Mouse (Mus musculus) urinary bladder, adult 18-20 months (tissue): ENCODE data around the gene Pbx3.

Experiments used
- DNase-seq, 2 experiments: peaks; one replicate each; pipeline ENCODE4 v3.0.0; 2022; ENCODE audit warnings: low spot score in 2 of 2, mixed read lengths in 2 of 2

Gene Pbx3

DNA sequence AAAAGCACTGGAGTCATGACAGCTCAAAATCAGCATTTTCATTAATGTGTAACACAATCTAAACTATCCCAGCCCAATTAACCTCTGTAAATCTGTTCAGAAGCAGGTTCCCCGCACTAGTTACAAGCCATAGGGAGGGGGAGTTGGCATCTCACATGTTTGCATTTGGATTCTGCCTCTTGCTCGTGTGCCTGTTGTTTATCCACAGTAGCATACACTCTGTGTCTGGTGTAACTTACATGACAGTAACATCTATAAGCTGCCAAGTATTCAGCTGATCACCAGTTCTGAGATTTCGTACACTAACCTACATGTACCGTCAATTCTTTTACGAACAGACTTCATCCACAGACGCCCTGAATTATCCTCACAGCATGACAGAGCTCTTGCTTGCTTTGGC lies 147.5 kb downstream of the Pbx3 start:
- no peak for DNase-seq

DNA sequence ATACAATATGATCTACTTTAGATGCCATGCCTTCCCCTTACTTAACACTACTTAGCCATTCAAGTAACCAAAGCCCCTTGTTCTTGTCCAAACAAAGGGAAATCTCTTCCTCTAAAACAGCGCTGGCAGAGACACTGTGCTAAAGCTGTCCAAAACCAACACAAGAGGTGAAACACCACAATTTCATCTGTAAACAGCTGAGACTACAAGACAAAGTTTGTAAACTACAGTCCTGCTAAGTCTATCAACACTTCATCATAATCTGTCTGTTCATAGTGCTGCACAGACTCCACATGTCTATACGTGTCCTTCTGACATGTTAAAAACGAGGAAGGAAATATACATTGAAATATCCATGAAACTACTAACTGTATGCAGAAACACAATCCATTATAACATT lies 151.5 kb downstream of the Pbx3 start:
- no peak for DNase-seq

DNA sequence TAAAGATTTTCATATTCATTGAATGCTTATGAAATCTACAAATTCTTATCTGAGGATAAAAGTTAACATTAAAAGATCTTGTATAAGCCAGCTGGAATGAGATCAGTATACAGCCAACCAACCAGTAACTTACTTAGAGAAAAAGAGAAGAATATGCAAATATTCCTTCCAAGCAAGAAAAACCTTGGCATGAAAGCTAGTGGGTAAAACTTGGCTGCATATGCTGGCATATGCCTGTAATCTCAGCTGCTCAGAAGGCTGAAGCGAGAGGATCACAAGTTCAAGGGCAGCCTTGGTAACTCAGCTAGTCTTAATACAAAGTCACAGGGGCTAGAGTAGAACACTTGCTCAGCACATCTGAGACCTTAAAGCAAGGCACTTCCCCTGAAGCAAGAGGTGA lies 153.8 kb downstream of the Pbx3 start:
- no peak for DNase-seq

DNA sequence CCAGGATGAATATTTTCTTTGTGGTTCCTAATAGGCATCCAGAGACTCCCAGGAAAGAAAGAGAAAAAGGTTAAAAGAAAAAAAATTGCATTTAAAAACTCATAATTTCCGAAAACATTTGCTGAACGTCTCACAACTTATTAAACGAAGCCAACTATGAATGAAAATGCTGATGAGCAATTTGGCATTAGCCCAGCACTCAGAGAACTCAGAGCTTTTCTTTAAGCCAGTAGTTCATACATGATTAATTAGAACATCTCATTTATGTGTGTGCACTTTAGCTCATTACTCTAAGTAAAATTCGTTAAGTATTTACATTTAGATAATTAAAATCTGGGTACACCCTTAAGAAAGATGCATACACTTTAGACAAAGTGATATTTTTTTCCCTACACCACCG lies 155.3 kb downstream of the Pbx3 start:
- no peak for DNase-seq

DNA sequence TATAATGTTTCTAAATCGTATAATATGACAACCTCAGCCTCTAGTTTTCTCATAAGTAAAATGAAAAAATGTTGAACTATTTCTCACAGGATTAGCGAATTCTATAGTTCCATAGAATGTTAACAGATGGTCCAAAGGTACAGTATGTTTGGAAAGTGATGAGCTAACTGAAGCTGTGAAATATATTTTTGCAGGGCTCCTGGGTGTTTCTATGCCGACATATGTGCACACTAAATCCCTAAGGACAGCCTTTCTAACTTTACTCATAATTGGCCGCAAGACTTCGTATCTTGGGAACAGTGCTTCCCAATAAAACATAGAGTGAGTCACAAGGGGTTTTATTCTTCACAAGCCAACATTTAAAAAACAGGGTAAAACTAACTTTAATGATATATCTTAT lies 157.4 kb downstream of the Pbx3 start:
- DNase-seq = no peak

DNA sequence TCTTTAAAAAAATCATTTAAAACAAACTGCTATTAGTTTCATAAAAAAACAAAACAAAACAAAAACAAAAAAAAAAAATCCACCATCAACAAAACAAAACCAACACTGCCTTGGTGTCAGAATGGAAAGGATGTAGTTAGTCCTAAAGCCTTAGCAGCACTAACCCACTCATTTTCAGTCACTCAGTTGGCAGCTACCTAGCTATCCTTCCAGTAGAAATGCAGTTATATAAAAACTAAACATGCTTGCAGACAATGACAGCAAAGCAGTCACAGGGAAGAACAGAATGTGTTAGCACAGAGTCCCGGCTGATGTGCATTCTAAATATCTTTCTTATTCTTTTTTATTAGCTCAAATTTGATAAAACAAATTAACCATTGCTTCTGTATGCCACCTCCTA lies 160.5 kb downstream of the Pbx3 start:
- DNase-seq = no peak

DNA sequence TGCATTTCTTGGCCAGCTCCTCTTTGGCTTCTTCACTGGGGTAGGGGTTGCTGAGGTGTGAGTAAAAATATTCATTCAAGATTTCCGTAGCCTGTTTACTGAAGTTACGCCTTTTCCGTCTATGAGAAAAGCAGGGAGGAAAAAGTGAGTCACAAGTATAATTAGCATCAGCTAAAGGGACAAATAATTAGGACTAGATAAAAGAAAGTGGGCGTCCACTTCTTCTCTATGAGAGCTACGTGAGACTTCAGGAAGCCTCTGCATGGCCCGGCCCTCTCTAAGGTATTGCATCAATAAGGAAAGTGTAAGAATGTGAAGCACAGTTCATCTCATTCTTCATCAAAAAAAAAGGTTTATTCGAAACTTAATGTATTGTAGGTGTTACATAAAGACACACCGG lies 168.1 kb downstream of the Pbx3 start:
- DNase-seq = no peak

DNA sequence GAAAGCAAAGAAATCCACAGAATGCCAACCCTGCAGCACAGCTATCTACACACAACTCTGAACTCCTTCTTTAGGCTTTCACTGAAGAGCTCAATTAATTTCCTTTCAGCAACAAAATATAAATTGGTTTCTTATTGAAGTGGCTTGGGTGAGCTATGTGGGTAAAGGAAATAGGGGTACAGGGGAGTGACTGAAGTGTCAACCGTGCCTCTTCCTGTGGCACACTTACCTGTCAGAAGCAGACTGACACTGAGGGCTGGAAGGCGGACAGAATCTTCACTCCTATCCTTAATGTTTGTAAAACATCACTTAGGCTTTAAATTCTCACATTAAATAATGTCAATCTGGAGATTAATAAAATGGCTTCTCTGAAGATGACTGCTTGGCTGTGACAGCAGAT lies 168.6 kb downstream of the Pbx3 start:
- no peak for DNase-seq

DNA sequence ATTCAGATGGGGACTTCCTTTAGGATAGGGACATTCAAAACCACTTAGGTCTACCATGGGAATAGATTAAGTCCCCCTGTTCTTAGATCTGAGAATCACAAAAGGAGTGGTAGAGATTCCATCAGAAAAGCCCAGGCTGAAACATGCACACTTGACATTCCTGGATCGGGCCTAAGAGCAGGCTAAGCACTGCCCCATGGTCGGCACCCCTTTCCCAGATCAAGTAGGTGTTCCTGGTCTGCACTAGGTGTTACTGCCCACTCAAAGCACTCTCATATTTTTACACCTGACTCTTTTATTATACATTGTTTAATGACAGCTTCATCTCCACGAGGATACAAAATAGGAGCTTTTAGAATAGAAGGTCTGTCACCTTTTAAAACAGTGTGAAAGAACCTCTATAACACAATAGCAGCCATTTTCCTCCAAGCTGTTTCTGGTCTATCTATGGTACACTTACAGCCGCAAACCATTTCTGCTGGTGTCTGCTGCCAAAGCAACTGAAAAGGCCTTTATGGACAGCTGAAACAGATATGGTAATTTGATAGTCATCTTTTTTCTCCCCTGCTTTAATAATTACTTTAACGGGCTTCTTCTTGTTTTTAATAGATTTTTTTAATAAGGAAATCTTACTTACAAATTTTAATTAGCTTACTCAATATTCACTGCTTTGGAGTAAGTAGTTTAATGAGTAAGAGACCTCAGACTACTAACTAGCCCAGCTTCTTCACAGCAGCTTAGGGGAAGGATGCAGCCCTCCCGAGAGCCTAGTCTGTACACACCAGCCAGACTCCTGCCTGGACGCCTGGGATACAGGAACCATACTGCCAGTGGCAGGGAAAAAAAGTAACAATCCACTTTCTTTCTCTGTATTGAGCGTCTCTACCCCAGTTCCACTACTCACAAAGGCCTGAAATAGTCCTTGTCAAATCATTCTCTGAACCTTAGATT lies 178.8 kb downstream of the Pbx3 start:
- no peak for DNase-seq

DNA sequence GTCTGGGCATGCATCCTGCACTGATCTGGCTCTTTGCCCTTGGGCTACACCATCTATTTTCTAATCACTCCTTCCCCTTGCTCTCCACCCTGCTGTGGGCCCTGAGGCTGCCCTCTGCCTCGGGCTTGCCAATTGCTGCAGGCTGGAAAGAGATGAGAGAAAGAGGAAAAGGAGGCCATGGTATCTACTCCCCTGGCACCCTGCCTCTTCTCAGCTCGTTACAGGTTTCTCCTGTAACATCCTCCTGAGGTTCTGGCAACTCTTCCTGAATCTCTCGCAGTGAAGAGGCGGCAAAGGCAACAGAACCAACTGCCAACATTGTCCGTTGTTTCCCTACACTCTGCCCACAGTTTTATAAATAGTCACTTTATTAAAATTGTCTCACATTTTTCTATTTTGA lies 179.7 kb downstream of the Pbx3 start:
- DNase-seq = no peak

DNA sequence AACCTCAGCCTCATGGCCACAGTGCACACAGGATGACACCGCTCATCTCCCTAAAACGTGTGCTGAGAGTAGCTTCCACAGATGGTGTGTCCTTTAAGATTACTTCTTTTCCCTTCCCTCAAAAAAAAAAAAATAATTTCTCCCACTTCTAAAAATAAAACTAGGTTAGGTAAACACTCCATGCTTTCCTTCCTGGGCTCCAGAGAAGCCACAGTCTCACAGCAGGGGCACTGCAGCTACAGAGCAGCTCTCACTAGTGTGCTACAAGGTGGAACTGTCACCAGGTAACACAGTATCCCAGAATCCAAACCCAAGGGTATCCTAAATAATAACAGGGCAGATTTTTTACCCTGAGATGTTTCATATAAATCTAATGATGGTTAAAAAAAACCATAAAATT lies 185.6 kb downstream of the Pbx3 start:
- DNase-seq = no peak

DNA sequence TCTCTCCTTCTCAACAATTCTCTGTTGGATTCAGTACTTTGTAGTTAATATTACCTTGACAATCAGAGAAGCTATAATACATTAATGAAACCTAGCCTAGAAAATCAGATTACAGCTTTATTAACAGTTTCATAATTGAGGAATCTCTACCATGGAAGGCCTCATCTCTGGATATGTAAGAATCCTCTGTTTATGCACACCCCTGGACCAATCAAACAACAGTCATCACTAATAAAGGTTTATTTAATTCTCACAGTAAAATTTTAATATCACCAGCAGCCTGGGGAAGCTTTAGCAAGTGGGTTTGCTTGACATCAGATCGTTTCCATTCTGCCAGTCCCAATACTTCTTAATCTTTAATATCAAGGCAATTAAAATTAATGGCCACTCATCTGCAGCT lies 191.3 kb downstream of the Pbx3 start:
- DNase-seq = no peak

DNA sequence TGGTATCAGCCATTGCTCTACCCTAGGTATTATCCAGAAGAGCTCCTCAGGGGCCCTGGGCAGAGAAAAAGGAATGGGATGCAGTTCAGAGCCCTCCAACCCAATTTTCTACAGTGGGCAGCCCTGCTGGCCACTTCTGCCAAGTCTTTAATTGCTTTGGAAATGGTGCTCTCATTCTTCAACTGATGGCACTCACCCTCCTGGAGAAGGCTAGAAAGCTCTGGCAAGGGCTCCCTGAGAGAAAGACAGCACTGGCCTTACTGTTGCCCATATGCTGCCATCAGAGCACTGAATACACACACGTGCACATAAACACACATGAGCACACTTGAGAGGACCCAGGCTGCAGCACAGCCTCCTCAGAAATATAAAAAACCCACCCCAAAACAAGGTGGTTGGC lies 193.6 kb downstream of the Pbx3 start:
- no peak for DNase-seq

DNA sequence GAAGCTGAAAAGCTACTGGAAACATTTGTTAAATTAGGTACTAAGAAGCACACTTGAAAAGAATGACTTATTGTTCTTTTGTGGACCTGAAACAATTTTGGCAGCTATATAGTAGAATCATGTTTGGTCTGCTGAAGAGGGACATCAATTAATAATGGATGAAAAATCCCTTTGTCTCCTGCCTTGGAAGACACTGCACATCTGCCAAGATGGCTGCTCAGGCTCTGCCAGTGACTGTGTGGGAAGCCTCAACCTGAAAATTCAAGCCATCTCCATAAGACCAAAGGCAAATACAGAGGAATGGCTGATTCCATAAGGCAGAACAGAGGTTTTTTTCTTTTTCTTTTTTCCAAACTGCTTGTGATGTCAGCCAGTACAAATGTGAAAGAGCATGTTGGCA lies 194.3 kb downstream of the Pbx3 start:
- DNase-seq = no peak

DNA sequence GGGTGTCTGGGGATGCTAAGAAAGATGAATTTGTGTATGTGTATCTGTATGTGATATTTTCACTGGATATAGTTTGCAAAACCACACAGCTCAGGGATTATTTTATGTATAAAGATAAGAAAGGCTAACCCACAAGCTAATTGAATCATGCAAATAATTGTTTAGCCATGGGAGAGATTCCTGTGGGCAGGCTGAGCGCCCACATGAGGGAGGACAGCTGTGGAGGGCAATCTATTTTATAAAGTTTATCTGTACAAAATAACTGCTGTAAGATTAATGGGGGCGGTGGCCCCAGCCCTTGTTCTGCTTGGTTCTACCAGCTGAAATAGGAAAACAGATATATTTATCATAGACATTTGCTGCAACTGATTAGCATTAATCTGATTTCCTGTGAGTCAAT lies 202.5 kb downstream of the Pbx3 start:
- no peak for DNase-seq

DNA sequence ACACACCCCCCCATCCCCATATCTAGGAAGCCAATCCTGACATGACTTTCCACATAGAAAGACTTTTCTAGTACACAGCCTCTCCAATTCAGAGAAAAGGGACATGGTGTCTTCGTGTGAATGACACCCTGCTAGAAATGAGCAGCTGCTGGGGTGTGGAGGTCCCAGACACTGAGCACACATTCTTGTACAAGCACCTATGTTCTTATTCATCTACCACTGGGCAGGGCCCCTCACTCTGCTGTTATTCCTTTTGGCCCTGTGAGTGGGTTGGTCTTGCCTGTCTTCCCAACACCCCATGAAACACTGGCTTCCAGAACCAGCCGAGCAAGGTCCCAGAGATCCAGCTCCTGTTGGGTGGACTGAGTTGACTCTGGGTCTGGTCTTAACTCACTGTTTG lies 203.3 kb downstream of the Pbx3 start:
- DNase-seq = no peak

DNA sequence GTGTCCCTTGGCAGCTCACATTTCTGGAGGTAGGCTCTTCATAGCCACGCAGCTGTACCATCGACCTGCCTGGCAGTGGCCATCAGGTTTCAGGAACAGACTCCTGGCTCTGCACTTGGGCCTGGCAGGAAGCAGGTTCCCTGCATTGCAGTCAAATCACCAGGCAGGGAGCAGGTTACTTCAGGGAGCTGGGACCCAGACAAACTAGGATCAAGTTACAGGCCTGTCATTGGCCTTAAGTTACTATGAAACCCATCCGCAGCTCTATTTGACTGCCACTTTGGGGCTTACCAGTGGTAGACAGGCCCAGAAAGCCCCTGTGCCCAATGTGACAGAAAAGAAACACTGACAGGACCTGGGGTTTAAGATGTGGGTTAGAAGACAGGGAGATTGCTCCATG lies 204.8 kb downstream of the Pbx3 start:
- no peak for DNase-seq

DNA sequence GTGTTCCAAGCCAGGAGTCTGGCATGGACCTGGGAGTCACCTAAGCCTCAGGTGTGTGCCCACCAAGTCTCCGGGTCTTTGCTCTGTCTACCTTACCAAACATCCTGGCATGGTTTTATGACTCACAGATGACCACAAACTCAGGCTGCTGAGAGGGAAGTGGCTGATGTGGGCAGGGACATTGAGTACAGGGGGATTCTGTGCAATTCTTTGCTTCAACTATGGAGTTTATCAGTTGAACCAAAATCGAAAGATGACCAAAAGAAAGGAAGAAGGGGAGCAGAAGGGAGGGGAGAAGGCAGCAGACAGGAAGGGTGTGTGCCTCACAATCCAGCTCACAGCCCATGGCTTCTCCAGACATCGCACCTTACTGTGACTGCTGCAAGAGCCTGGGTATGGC lies 210.5 kb downstream of the Pbx3 start:
- no peak for DNase-seq

DNA sequence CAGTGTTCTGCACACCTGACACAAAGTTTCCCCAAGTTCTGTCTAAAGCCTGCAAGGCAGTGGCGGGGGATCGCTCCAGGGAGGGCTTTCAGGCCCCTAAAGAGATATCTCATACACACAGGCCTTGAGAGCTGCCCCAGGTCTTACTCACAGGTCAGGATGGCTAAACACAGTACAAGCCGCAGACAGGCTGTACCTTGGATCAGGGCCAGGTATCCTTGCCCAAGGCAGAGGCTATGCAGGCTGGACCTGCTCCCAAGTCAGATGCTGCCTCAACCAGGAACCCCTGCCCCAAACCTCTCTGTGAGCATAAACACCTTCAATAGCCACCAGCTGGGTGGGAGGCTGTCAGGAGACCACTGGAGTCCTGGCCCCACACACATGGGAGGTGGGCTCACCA lies 215.2 kb downstream of the Pbx3 start:
- DNase-seq = no peak

DNA sequence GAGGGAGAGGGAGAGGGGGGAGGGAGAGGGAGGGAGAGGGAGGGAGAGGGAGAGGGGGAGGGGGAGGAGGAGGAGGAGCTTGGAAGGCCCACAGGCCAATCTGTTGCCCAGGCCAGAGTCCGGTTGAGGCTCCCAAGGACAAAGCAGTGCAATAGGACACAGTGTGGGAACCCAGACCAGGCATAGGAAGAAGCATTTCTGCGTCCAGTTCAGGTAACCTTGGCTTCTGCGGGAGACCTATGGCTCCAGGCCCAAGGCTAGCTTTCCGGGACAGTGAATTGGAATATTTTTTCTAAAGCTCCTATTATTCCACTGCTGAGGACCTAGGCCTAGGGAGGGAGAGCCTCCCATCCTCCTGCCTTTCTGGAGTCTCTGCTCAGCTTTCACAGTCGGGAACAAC lies 218.1 kb downstream of the Pbx3 start:
- no peak for DNase-seq

DNA sequence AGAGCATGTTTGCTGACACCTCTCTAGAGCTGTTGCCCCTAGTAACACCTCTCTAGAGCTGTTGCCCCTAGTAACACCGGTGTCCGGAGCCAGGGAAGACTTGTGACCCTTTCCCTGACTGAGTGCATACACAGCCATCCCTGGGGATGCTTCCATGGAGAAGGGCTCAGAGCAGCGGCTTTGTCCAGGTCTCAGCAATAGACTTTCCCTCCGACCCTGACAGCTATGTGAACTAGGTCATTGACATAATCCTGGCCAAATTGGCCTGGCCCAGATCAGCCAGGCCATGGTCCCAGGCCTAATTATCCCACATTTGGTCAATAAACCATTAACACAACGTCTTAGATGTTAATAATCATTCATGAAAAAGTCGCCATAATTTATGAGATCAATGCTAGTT lies 219.6 kb downstream of the Pbx3 start:
- no peak for DNase-seq

DNA sequence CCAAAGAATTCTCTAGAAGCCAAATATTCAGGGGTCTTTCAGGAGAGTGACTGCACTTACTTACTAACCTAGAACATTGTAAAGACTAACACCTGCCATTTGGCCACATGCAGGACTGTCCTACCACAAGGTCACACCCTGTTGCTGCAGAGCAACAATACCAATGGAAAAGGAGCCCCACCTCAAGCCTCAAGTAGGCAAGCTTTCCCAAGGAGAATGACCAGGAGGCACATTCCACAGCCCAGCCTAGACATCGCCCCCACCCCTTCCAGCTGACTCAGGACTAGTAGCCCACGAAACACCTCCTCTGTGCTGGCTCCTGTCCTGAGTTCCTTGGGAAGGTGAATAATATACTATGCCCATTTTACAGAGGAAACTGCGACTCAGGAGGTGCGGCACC lies 222.4 kb downstream of the Pbx3 start:
- no peak for DNase-seq

DNA sequence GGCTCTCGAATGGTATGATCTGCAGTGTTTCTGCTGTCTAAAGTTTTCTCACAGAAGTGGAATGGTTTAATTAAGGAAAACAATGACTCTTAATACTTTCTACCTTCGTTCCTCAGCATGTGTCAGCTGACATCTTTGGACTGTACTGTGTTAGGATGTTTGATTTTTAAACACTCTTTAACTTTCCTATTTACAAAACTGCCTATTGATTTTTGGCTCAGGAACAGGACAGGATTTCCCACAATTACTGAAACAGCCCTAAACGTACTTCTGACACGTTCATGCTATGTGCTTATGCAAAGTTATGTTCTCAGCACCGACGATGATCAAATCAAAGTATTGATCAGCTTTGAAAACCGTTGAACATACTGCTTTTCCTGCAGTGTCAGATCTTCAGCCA lies 224.7 kb downstream of the Pbx3 start:
- DNase-seq = no peak

DNA sequence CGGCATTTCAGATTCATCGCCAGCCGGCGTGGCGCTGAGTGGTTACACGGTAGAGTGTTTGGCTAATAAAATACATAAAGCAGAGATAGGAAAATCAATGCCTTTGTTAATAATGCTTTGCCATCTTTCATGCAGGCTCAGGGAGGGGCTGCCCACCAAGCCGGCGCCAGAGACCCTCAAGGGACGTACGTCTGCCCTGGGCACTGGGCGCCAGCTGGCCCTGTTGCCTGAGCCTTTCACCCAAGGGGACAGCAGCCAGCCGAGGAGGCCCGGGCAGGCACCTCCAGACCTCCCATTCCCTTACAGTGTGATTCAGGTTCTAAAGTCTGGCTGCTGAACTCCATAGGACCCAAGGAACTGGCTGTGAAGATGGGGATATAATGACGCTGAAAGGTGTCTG lies 225.5 kb downstream of the Pbx3 start:
- no peak for DNase-seq
